Mouse (Mus musculus): ENCODE results near the gene Tmem150c. TPM values are rescaled to one million over a fixed set of nuclear protein-coding genes. Genes with fewer than 3 reads are reported as not detected.
A peak's percentile ranks its signal among the peaks of the same experiment; 100 is the strongest.

Tmem150c gene
- polyA plus RNA-seq, 1 experiment from 2014 or later: 17.0 TPM

DNA sequence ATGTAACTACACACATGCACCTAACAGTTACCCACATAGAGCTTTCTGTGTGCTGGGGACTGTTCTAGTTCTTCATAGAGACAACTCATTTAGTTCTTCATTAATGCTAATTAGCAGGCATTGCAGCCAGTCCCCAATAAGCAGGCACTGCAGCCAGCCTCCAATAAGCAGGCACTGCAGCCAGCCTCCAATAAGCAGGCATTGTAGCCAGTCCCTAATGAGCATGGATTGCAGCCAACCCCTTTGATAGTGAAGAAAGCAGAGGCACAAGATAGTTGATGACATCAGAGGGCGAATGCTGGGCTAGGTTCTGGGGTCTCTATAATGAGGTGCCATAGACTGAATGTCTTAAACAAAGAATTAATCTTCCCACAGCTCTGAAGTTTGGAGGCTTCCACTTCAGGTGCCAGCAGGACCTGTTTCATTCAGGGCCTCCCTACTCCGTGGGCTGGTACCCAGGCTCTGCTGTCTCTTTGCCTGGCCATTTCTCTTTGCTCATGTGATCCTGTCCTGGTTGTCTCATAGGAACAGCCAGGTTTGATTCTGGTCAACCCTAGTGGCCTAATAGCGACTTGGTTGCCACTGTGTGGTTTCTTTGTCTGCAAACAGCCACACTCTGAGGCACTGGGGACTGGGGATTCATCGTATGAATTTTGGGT, 18.6 kb upstream of the Tmem150c start:
- no peak overlapping the region for H3K9ac ChIP-seq (ENCODE audit: low read length)
- no peaks in the 10 kb centered on the region for H3K36me3 ChIP-seq (ENCODE audit: control insufficient read depth, insufficient read depth, low read length)
- ATAC-seq (peak; percentile 96), DNase-seq (ENCODE audit: low spot score) (peak; percentile 98)
- WGBS: 23% methylated on average over 4 of the region's 4 CpGs
- H3K4me3 ChIP-seq (ENCODE audit: low read depth, low read length): no peak overlapping the region
- no peaks in the 10 kb centered on the region for H3K27me3 ChIP-seq (replicated peaks; ENCODE audit: control insufficient read depth, insufficient read depth, low read length)
- H3K4me2 ChIP-seq (ENCODE audit: low read length): no peak overlapping the region
- peaks cover 18% of the 10 kb centered on the region for H3K4me1 ChIP-seq (ENCODE audit: control insufficient read depth, insufficient read depth, low read length)
- no peaks in the 10 kb centered on the region for H3K9me3 ChIP-seq (replicated peaks; ENCODE audit: control insufficient read depth, low read length)
- peak overlapping the region; percentile 88 for H3K27ac ChIP-seq (ENCODE audit: low read depth, low read length)

GRCm38 (mm10) chr5:100177547-100177946, 17.9 kb upstream of the Tmem150c start:
- ATAC-seq (peak; percentile 19), DNase-seq (ENCODE audit: low spot score) (peak; percentile 42)
- 28% methylated on average over 5 of the region's 5 CpGs for WGBS
- no peaks in the 10 kb centered on the region for H3K27me3 ChIP-seq (replicated peaks; ENCODE audit: control insufficient read depth, insufficient read depth, low read length)
- peaks cover 18% of the 10 kb centered on the region for H3K4me1 ChIP-seq (ENCODE audit: control insufficient read depth, insufficient read depth, low read length)
- H3K36me3 ChIP-seq (ENCODE audit: control insufficient read depth, insufficient read depth, low read length): no peaks in the 10 kb centered on the region
- no peak overlapping the region for H3K4me3 ChIP-seq (ENCODE audit: low read depth, low read length)
- no peaks in the 10 kb centered on the region for H3K9me3 ChIP-seq (replicated peaks; ENCODE audit: control insufficient read depth, low read length)
- H3K9ac ChIP-seq (ENCODE audit: low read length): no peak overlapping the region
- peak overlapping the region; percentile 77 for H3K27ac ChIP-seq (ENCODE audit: low read depth, low read length)
- H3K4me2 ChIP-seq (ENCODE audit: low read length): no peak overlapping the region

DNA sequence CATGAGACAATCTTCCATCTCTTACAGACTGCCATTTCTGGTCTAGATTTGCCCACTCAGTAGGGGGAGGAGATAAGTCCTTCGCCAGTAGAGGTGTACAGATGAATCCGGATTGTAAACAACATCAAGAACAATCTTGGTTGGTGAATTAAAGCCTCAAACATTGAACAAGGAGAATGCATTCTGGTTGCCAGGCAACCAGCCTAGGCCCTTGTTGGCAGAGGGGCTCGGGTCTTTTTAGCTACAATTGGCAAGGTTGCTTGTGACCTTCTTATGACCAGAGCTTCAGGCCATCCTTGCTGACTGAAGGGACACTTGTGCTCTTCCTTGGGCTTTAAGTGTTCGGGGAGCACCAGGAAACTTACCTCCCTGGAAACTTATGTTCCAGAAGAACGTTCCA, 16.5 kb upstream of the Tmem150c start:
- H3K27ac ChIP-seq (ENCODE audit: low read depth, low read length): no peak overlapping the region
- no peak overlapping the region for H3K4me3 ChIP-seq (ENCODE audit: low read depth, low read length)
- H3K36me3 ChIP-seq (ENCODE audit: control insufficient read depth, insufficient read depth, low read length): no peaks in the 10 kb centered on the region
- no peak overlapping the region for H3K4me2 ChIP-seq (ENCODE audit: low read length)
- H3K9me3 ChIP-seq (replicated peaks; ENCODE audit: control insufficient read depth, low read length): no peaks in the 10 kb centered on the region
- 41% methylated on average over 5 of the region's 5 CpGs for WGBS
- no peak for ATAC-seq
- H3K9ac ChIP-seq (ENCODE audit: low read length): no peak overlapping the region
- H3K4me1 ChIP-seq (ENCODE audit: control insufficient read depth, insufficient read depth, low read length): peaks cover 25% of the 10 kb centered on the region
- H3K27me3 ChIP-seq (replicated peaks; ENCODE audit: control insufficient read depth, insufficient read depth, low read length): no peaks in the 10 kb centered on the region
- DNase-seq (ENCODE audit: low spot score): peak; percentile 52

DNA sequence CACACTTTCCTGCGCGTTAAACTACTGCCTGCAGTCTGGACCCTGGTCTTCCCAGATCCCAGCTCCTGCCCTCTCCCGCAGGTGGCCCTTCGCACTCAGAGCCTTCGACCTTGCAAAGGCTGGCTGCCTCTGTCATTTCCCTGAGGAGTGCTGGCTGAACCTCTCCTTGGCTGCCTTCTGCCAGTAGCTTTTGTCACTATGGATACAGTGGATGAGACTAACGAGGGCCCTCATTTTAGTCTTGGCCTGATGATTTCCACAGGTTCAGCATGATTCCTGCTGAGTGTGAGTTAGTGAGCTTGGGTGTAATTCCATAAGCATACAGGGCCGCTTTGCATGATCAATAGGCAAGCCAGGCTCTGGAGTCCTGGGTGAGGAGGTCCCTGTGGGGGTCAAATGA, 16.0 kb upstream of the Tmem150c start:
- H3K4me3 ChIP-seq (ENCODE audit: low read depth, low read length): no peak overlapping the region
- no peaks in the 10 kb centered on the region for H3K27me3 ChIP-seq (replicated peaks; ENCODE audit: control insufficient read depth, insufficient read depth, low read length)
- no peak overlapping the region; the same call in 1 of the 2 replicates for H3K27ac ChIP-seq (ENCODE audit: low read depth, low read length)
- H3K9me3 ChIP-seq (replicated peaks; ENCODE audit: control insufficient read depth, low read length): no peaks in the 10 kb centered on the region
- DNase-seq (ENCODE audit: low spot score): peak; percentile 45
- H3K9ac ChIP-seq (ENCODE audit: low read length): no peak overlapping the region
- H3K4me2 ChIP-seq (ENCODE audit: low read length): no peak overlapping the region
- no peak for ATAC-seq
- WGBS: 55% methylated on average over 7 of the region's 7 CpGs
- H3K36me3 ChIP-seq (ENCODE audit: control insufficient read depth, insufficient read depth, low read length): no peaks in the 10 kb centered on the region
- peaks cover 25% of the 10 kb centered on the region for H3K4me1 ChIP-seq (ENCODE audit: control insufficient read depth, insufficient read depth, low read length)

DNA sequence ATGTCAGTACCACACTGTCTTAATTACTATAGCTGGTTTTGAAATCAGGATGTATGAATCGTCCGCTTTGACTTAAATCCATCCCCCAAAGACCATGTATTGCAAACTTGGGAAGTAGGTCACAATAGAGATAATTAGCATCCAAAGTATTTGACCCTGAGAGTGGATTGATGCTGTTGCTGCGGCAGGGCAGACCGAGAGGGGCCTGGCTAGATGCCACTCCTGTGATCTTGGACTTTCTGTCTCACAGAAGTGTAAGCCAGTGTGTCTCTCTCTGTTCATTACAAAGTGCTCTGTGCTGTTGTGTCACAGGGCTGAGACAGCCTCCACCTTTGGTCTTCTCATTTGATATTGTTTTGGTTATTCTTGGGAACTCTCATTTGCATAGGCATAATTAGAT, 12.5 kb upstream of the Tmem150c start:
- ATAC-seq: 0 out of 2 replicates have a peak, but pooled peaks have one; percentile 14
- WGBS: 21% methylated on average over 4 of the region's 4 CpGs

DNA sequence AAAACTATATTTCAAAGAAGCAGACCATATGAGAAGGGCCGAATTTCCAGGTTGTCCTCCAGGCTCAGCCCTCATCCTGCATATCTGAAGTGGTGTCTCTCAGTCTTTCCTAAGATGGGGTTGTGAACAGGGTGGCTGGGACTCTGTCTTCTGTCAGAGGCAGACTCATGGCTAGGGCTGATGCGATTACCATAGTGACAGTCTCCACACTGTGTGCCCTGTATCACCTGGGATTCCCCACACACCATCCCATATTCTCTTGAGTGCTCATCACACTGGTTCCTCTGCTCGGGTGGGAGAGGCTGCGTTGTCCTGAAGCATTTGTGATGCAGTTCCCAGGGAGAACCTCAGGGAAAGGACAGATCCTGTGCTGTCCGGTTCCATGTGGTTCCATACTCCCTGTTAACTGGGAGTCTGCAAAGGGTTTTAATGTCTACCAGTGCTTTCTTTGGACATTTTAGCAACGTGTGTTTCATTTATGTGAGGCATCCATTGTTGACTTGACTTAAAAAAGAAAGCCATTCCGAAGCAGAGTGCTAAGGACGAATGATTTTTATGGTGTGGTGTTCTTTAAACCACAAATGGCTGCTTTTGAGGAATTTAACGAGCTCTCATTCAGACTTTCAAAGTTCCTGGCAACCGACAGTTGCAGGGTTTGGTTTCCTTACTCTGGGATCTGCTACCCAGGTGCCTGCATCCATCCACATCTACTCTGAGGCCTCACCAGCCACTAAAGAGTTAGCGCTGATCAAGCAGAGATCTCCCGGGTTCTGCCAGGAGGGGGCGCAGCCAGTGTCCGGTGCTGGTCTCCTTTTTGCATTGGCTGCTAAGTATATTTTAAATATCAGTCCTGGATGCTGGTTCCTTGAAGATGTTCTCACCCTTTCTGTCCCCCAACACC, 7.2 kb upstream of the Tmem150c start:
- Histone ChIP-seq H3K9me3 (replicated peaks; ENCODE audit: control insufficient read depth, low read length) (no peaks in the 10 kb centered on the region), H3K36me3 (ENCODE audit: control insufficient read depth, insufficient read depth, low read length) (no peaks in the 10 kb centered on the region), H3K4me3 (ENCODE audit: low read depth, low read length) (no peak overlapping the region), H3K4me1 (ENCODE audit: control insufficient read depth, insufficient read depth, low read length) (peaks cover 2% of the 10 kb centered on the region; the same call in 1 of the 2 replicates), H3K27me3 (replicated peaks; ENCODE audit: control insufficient read depth, insufficient read depth, low read length) (no peaks in the 10 kb centered on the region), H3K4me2 (ENCODE audit: low read length) (no peak overlapping the region), H3K9ac (ENCODE audit: low read length) (no peak overlapping the region), H3K27ac (ENCODE audit: low read depth, low read length) (no peak overlapping the region)
- WGBS: 49% methylated on average over 14 of the region's 14 CpGs
- no peak for ATAC-seq
- peak; percentile 34 for DNase-seq (ENCODE audit: low spot score)

More for the DNA sequence above, 12.5 kb upstream of the Tmem150c start:
- Histone ChIP-seq H3K4me3 (ENCODE audit: low read depth, low read length) (no peak overlapping the region), H3K36me3 (ENCODE audit: control insufficient read depth, insufficient read depth, low read length) (no peaks in the 10 kb centered on the region), H3K9ac (ENCODE audit: low read length) (no peak overlapping the region), H3K27ac (ENCODE audit: low read depth, low read length) (no peak overlapping the region), H3K27me3 (replicated peaks; ENCODE audit: control insufficient read depth, insufficient read depth, low read length) (no peaks in the 10 kb centered on the region), H3K9me3 (replicated peaks; ENCODE audit: control insufficient read depth, low read length) (no peaks in the 10 kb centered on the region), H3K4me1 (ENCODE audit: control insufficient read depth, insufficient read depth, low read length) (peaks cover 16% of the 10 kb centered on the region), H3K4me2 (ENCODE audit: low read length) (no peak overlapping the region)
- peak; percentile 57 for DNase-seq (ENCODE audit: low spot score)

- no peaks in the 10 kb centered on the region for H3K36me3 ChIP-seq (ENCODE audit: control insufficient read depth, insufficient read depth, low read length)
- no peak overlapping the region for H3K4me3 ChIP-seq (ENCODE audit: low read depth, low read length)
- ATAC-seq (no peak), DNase-seq (ENCODE audit: low spot score) (peak; percentile 35)
- no peaks in the 10 kb centered on the region for H3K4me1 ChIP-seq (ENCODE audit: control insufficient read depth, insufficient read depth, low read length)
- 59% methylated on average over 7 of the region's 7 CpGs for WGBS
- H3K9ac ChIP-seq (ENCODE audit: low read length): no peak overlapping the region
- no peaks in the 10 kb centered on the region for H3K27me3 ChIP-seq (replicated peaks; ENCODE audit: control insufficient read depth, insufficient read depth, low read length)
- no peak overlapping the region for H3K27ac ChIP-seq (ENCODE audit: low read depth, low read length)
- H3K4me2 ChIP-seq (ENCODE audit: low read length): no peak overlapping the region
- H3K9me3 ChIP-seq (replicated peaks; ENCODE audit: control insufficient read depth, low read length): no peaks in the 10 kb centered on the region
Measured at GRCm38 (mm10) chr5:100163368-100163767, 3.8 kb upstream of the Tmem150c start.

DNA sequence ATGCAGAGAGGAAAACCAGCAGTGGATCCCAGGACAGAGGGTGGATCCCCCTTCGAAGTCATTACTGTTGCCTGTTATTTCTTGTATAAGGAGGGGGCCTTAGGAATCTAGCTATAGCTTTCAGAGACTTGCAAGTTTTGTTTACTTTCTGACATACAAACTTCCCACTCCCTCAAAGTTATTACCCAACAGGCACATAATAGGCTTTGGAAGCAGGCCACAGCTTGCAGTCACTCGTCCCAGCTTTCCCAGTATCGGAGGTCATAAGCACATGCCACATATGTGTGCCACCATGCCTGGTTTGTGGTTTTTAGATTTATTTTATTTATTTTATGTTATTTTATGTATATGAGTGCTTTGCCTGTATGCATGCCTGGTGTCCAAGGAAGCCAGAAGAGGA, 3.2 kb upstream of the Tmem150c start:
- no peak overlapping the region for H3K9ac ChIP-seq (ENCODE audit: low read length)
- H3K36me3 ChIP-seq (ENCODE audit: control insufficient read depth, insufficient read depth, low read length): no peaks in the 10 kb centered on the region
- no peaks in the 10 kb centered on the region for H3K9me3 ChIP-seq (replicated peaks; ENCODE audit: control insufficient read depth, low read length)
- DNase-seq (ENCODE audit: low spot score) (no peak), ATAC-seq (no peak)
- H3K27me3 ChIP-seq (replicated peaks; ENCODE audit: control insufficient read depth, insufficient read depth, low read length): no peaks in the 10 kb centered on the region
- H3K4me3 ChIP-seq (ENCODE audit: low read depth, low read length): no peak overlapping the region
- WGBS: 79% methylated on average over 3 of the region's 3 CpGs
- no peak overlapping the region for H3K4me2 ChIP-seq (ENCODE audit: low read length)
- no peak overlapping the region for H3K27ac ChIP-seq (ENCODE audit: low read depth, low read length)
- no peaks in the 10 kb centered on the region for H3K4me1 ChIP-seq (ENCODE audit: control insufficient read depth, insufficient read depth, low read length)

DNA sequence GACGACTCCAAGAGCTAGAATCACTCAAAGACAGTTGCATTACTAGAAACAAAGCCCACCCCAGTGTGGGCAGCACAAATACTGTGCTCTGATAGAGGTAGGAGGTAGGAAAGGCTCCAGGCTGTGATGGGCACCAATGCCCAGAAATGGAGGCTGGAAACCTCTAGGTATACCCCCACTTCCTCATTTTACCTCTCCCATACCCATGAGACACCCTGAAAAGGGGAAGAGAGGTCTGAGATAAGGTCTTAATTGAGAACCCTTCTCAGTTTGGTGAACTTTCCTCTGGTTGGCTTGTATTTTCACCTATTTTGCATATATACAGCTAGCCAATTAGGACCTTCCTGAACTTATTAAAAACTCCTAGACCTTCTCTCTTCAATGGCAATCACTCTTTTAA, 2.4 kb upstream of the Tmem150c start:
- ATAC-seq (no peak), DNase-seq (ENCODE audit: low spot score) (no peak)
- Histone ChIP-seq H3K9me3 (replicated peaks; ENCODE audit: control insufficient read depth, low read length) (no peaks in the 10 kb centered on the region), H3K27me3 (replicated peaks; ENCODE audit: control insufficient read depth, insufficient read depth, low read length) (no peaks in the 10 kb centered on the region), H3K27ac (ENCODE audit: low read depth, low read length) (no peak overlapping the region), H3K4me1 (ENCODE audit: control insufficient read depth, insufficient read depth, low read length) (no peaks in the 10 kb centered on the region), H3K4me2 (ENCODE audit: low read length) (no peak overlapping the region), H3K36me3 (ENCODE audit: control insufficient read depth, insufficient read depth, low read length) (no peaks in the 10 kb centered on the region), H3K9ac (ENCODE audit: low read length) (no peak overlapping the region), H3K4me3 (ENCODE audit: low read depth, low read length) (no peak overlapping the region)
- 73% methylated on average over 1 of the region's 1 CpGs for WGBS
